Mouse (Mus musculus): Measurements from ENCODE around the gene Kcnj14. TPM values are rescaled to one million over a fixed set of nuclear protein-coding genes. Genes with fewer than 3 reads are reported as not detected.

Gene Kcnj14
- polyA plus RNA-seq, 1 experiment = 0.05 TPM

- no peak for TF ChIP-seq USF1 (IDR thresholded peaks at IDR 0.05; ENCODE audit: low read depth)
- TF ChIP-seq CEBPB (IDR thresholded peaks at IDR 0.05; ENCODE audit: insufficient read depth, poor library complexity, severe bottlenecking) = no peak
- TF ChIP-seq TCF3 (IDR thresholded peaks at IDR 0.05; ENCODE audit: insufficient read length, low read depth) = no peak
- TF ChIP-seq TCF12 (IDR thresholded peaks at IDR 0.05; ENCODE audit: insufficient read depth, poor library complexity, severe bottlenecking) = no peak
- no peak for TF ChIP-seq MYOD1 (IDR thresholded peaks at IDR 0.05; ENCODE audit: control insufficient read depth in 1 of 3, insufficient read length in 2 of 3, low read depth in 2 of 3)
- TF ChIP-seq POLR2AphosphoS2 (IDR thresholded peaks at IDR 0.05; ENCODE audit: insufficient read length, low read depth) = no peak
- no peak for TF ChIP-seq POLR2A (IDR thresholded peaks at IDR 0.05; ENCODE audit: insufficient read length, low read depth)
- TF ChIP-seq MAX (IDR thresholded peaks at IDR 0.05; ENCODE audit: low read depth) = no peak
- no peak for TF ChIP-seq SRF (IDR thresholded peaks at IDR 0.05; ENCODE audit: control insufficient read depth, insufficient read length, low read depth)
- no peak for TF ChIP-seq E2F4 (IDR thresholded peaks at IDR 0.05; ENCODE audit: insufficient read depth)
- no peak for TF ChIP-seq MYOG (IDR thresholded peaks at IDR 0.05; ENCODE audit: control insufficient read depth in 1 of 3, insufficient read depth in 1 of 3, insufficient read length in 2 of 3, low read depth in 2 of 3)
- no peak overlapping the region for H3K4me3 ChIP-seq
- no peaks in the 10 kb centered on the region for H3K79me2 ChIP-seq (ENCODE audit: control insufficient read depth, insufficient read depth)
- no peaks in the 10 kb centered on the region for H3K36me3 ChIP-seq (ENCODE audit: control insufficient read depth, insufficient read depth)
- H3K27me3 ChIP-seq (ENCODE audit: control insufficient read depth, insufficient read depth, insufficient read length) = no peaks in the 10 kb centered on the region
- H3ac ChIP-seq (ENCODE audit: control insufficient read depth, insufficient read length) = no peak overlapping the region
- H3K4me2 ChIP-seq (ENCODE audit: low read depth) = no peak overlapping the region
Observed at GRCm38 (mm10) chr7:45862804-45863203, 38.2 kb upstream of the Kcnj14 start.

GRCm38 (mm10) chr7:45859008-45859407 lies 34.4 kb upstream of the Kcnj14 start:
- no peaks in the 10 kb centered on the region for H3K36me3 ChIP-seq (ENCODE audit: control insufficient read depth, insufficient read depth)
- no peak for TF ChIP-seq CEBPB (IDR thresholded peaks at IDR 0.05; ENCODE audit: insufficient read depth, poor library complexity, severe bottlenecking)
- TF ChIP-seq POLR2AphosphoS2 (IDR thresholded peaks at IDR 0.05; ENCODE audit: insufficient read length, low read depth) = no peak
- TF ChIP-seq SRF (IDR thresholded peaks at IDR 0.05; ENCODE audit: control insufficient read depth, insufficient read length, low read depth) = no peak
- TF ChIP-seq MYOG (IDR thresholded peaks at IDR 0.05; ENCODE audit: control insufficient read depth in 1 of 3, insufficient read depth in 1 of 3, insufficient read length in 2 of 3, low read depth in 2 of 3) = no peak
- TF ChIP-seq E2F4 (IDR thresholded peaks at IDR 0.05; ENCODE audit: insufficient read depth) = no peak
- no peaks in the 10 kb centered on the region for H3K27me3 ChIP-seq (ENCODE audit: control insufficient read depth, insufficient read depth, insufficient read length)
- no peak overlapping the region for H3ac ChIP-seq (ENCODE audit: control insufficient read depth, insufficient read length)
- H3K4me2 ChIP-seq (ENCODE audit: low read depth) = no peak overlapping the region
- H3K4me3 ChIP-seq = no peak overlapping the region
- H3K79me2 ChIP-seq (ENCODE audit: control insufficient read depth, insufficient read depth) = no peaks in the 10 kb centered on the region

- Histone ChIP-seq H3ac (ENCODE audit: control insufficient read depth, insufficient read length) (no peak overlapping the region), H3K36me3 (ENCODE audit: control insufficient read depth, insufficient read depth) (no peaks in the 10 kb centered on the region), H3K4me3 (no peak overlapping the region), H3K27me3 (ENCODE audit: control insufficient read depth, insufficient read depth, insufficient read length) (no peaks in the 10 kb centered on the region), H3K79me2 (ENCODE audit: control insufficient read depth, insufficient read depth) (no peaks in the 10 kb centered on the region), H3K4me2 (ENCODE audit: low read depth) (no peak overlapping the region)
- TF ChIP-seq MYOG (IDR thresholded peaks at IDR 0.05; ENCODE audit: control insufficient read depth in 1 of 3, insufficient read depth in 1 of 3, insufficient read length in 2 of 3, low read depth in 2 of 3) (no peak), USF1 (IDR thresholded peaks at IDR 0.05; ENCODE audit: low read depth) (no peak), MYOD1 (IDR thresholded peaks at IDR 0.05; ENCODE audit: control insufficient read depth in 1 of 3, insufficient read length in 2 of 3, low read depth in 2 of 3) (no peak), CEBPB (IDR thresholded peaks at IDR 0.05; ENCODE audit: insufficient read depth, poor library complexity, severe bottlenecking) (no peak), POLR2AphosphoS2 (IDR thresholded peaks at IDR 0.05; ENCODE audit: insufficient read length, low read depth) (no peak), TCF12 (IDR thresholded peaks at IDR 0.05; ENCODE audit: insufficient read depth, poor library complexity, severe bottlenecking) (no peak), POLR2A (IDR thresholded peaks at IDR 0.05; ENCODE audit: insufficient read length, low read depth) (no peak), TCF3 (IDR thresholded peaks at IDR 0.05; ENCODE audit: insufficient read length, low read depth) (no peak), MAX (IDR thresholded peaks at IDR 0.05; ENCODE audit: low read depth) (no peak), SRF (IDR thresholded peaks at IDR 0.05; ENCODE audit: control insufficient read depth, insufficient read length, low read depth) (no peak), REST (IDR thresholded peaks at IDR 0.05; ENCODE audit: insufficient read depth, insufficient read length) (no peak), E2F4 (IDR thresholded peaks at IDR 0.05; ENCODE audit: insufficient read depth) (no peak)
Observed at GRCm38 (mm10) chr7:45856950-45857901, 32.6 kb upstream of the Kcnj14 start.

- no peak overlapping the region for H3ac ChIP-seq (ENCODE audit: control insufficient read depth, insufficient read length)
- H3K79me2 ChIP-seq (ENCODE audit: control insufficient read depth, insufficient read depth) = no peaks in the 10 kb centered on the region
- no peak overlapping the region for H3K4me2 ChIP-seq (ENCODE audit: low read depth)
- H3K36me3 ChIP-seq (ENCODE audit: control insufficient read depth, insufficient read depth) = no peaks in the 10 kb centered on the region
- H3K4me3 ChIP-seq = no peak overlapping the region
- no peaks in the 10 kb centered on the region for H3K27me3 ChIP-seq (ENCODE audit: control insufficient read depth, insufficient read depth, insufficient read length)
- no peak for TF ChIP-seq TCF3 (IDR thresholded peaks at IDR 0.05; ENCODE audit: insufficient read length, low read depth)
- no peak for TF ChIP-seq E2F4 (IDR thresholded peaks at IDR 0.05; ENCODE audit: insufficient read depth)
- TF ChIP-seq CEBPB (IDR thresholded peaks at IDR 0.05; ENCODE audit: insufficient read depth, poor library complexity, severe bottlenecking) = no peak
- no peak for TF ChIP-seq TCF12 (IDR thresholded peaks at IDR 0.05; ENCODE audit: insufficient read depth, poor library complexity, severe bottlenecking)
- no peak for TF ChIP-seq REST (IDR thresholded peaks at IDR 0.05; ENCODE audit: insufficient read depth, insufficient read length)
- TF ChIP-seq MAX (IDR thresholded peaks at IDR 0.05; ENCODE audit: low read depth) = no peak
- TF ChIP-seq USF1 (IDR thresholded peaks at IDR 0.05; ENCODE audit: low read depth) = no peak
- TF ChIP-seq MYOG (IDR thresholded peaks at IDR 0.05; ENCODE audit: control insufficient read depth in 1 of 3, insufficient read depth in 1 of 3, insufficient read length in 2 of 3, low read depth in 2 of 3) = no peak
- no peak for TF ChIP-seq MYOD1 (IDR thresholded peaks at IDR 0.05; ENCODE audit: control insufficient read depth in 1 of 3, insufficient read length in 2 of 3, low read depth in 2 of 3)
- no peak for TF ChIP-seq SRF (IDR thresholded peaks at IDR 0.05; ENCODE audit: control insufficient read depth, insufficient read length, low read depth)
- TF ChIP-seq POLR2A (IDR thresholded peaks at IDR 0.05; ENCODE audit: insufficient read length, low read depth) = no peak
- TF ChIP-seq POLR2AphosphoS2 (IDR thresholded peaks at IDR 0.05; ENCODE audit: insufficient read length, low read depth) = no peak
Observed at GRCm38 (mm10) chr7:45853089-45853488, 28.5 kb upstream of the Kcnj14 start.
